Mouse (Mus musculus): Measurements from ENCODE around the gene Tgm2. TPM values are rescaled to one million over a fixed set of nuclear protein-coding genes. Genes with fewer than 3 reads are reported as not detected.

Tgm2 gene
- total RNA-seq, 2 experiments from 2014 or later: 6.3 to 11.2 TPM

GRCm38 (mm10) chr2:158168741-158169211 lies 22.5 kb upstream of the Tgm2 start:
- DNase-seq (ENCODE audit: extremely low spot score in 1 of 2, low spot score in 1 of 2): no peak

GRCm38 (mm10) chr2:158167496-158168205 lies 21.4 kb upstream of the Tgm2 start:
- DNase-seq (ENCODE audit: extremely low spot score in 1 of 2, low spot score in 1 of 2): no peak

- DNase-seq (ENCODE audit: extremely low spot score in 1 of 2, low spot score in 1 of 2): no peak
These were observed 20.4 kb upstream of the Tgm2 start for GRCm38 (mm10) chr2:158166628-158167027.

GRCm38 (mm10) chr2:158165776-158166175 lies 19.5 kb upstream of the Tgm2 start:
- DNase-seq (ENCODE audit: extremely low spot score in 1 of 2, low spot score in 1 of 2): no peak

- no peak for DNase-seq (ENCODE audit: extremely low spot score in 1 of 2, low spot score in 1 of 2)
These were observed 16.8 kb upstream of the Tgm2 start for GRCm38 (mm10) chr2:158163034-158163433.

- DNase-seq (ENCODE audit: extremely low spot score in 1 of 2, low spot score in 1 of 2): no peak
These were observed 15.5 kb upstream of the Tgm2 start for GRCm38 (mm10) chr2:158161761-158162160.

- DNase-seq (ENCODE audit: extremely low spot score in 1 of 2, low spot score in 1 of 2): no peak
These were observed 13.4 kb upstream of the Tgm2 start for GRCm38 (mm10) chr2:158159376-158160235.

GRCm38 (mm10) chr2:158157654-158158053 lies 11.4 kb upstream of the Tgm2 start:
- no peak for DNase-seq (ENCODE audit: extremely low spot score in 1 of 2, low spot score in 1 of 2)

- DNase-seq (ENCODE audit: extremely low spot score in 1 of 2, low spot score in 1 of 2): no peak
These were observed 10.3 kb upstream of the Tgm2 start for GRCm38 (mm10) chr2:158156487-158156886.

GRCm38 (mm10) chr2:158155615-158156014 lies 9.4 kb upstream of the Tgm2 start:
- DNase-seq (ENCODE audit: extremely low spot score in 1 of 2, low spot score in 1 of 2): no peak

GRCm38 (mm10) chr2:158155101-158155500 lies 8.9 kb upstream of the Tgm2 start:
- DNase-seq (ENCODE audit: extremely low spot score in 1 of 2, low spot score in 1 of 2): no peak

GRCm38 (mm10) chr2:158154641-158155040 lies 8.4 kb upstream of the Tgm2 start:
- DNase-seq (ENCODE audit: extremely low spot score in 1 of 2, low spot score in 1 of 2): no peak

GRCm38 (mm10) chr2:158153728-158154343 lies 7.6 kb upstream of the Tgm2 start:
- peak in 1 of 2 experiments; percentile 12 for DNase-seq (ENCODE audit: extremely low spot score in 1 of 2, low spot score in 1 of 2)

GRCm38 (mm10) chr2:158152685-158153309 lies 6.6 kb upstream of the Tgm2 start:
- no peak for DNase-seq (ENCODE audit: extremely low spot score in 1 of 2, low spot score in 1 of 2)

- no peak for DNase-seq (ENCODE audit: extremely low spot score in 1 of 2, low spot score in 1 of 2)
These were observed 4.8 kb upstream of the Tgm2 start for GRCm38 (mm10) chr2:158151077-158151476.

- DNase-seq (ENCODE audit: extremely low spot score in 1 of 2, low spot score in 1 of 2): no peak
These were observed 735 bp upstream of the Tgm2 start for GRCm38 (mm10) chr2:158146971-158147370.

- DNase-seq (ENCODE audit: extremely low spot score in 1 of 2, low spot score in 1 of 2): no peak
These were observed 639 bp downstream of the Tgm2 start for GRCm38 (mm10) chr2:158145528-158146065.

- no peak for DNase-seq (ENCODE audit: extremely low spot score in 1 of 2, low spot score in 1 of 2)
These were observed 1.3 kb downstream of the Tgm2 start for GRCm38 (mm10) chr2:158144750-158145527.

- DNase-seq (ENCODE audit: extremely low spot score in 1 of 2, low spot score in 1 of 2): no peak
These were observed 2.0 kb downstream of the Tgm2 start for GRCm38 (mm10) chr2:158144263-158144662.

- no peak for DNase-seq (ENCODE audit: extremely low spot score in 1 of 2, low spot score in 1 of 2)
These were observed 2.4 kb downstream of the Tgm2 start for GRCm38 (mm10) chr2:158143816-158144215.

All from layer of hippocampus, postnatal 25 days (tissue).